Mouse (Mus musculus) hindbrain, embryonic 13.5 days (tissue): ENCODE data around the gene Rgs9. TPM values are rescaled to one million over a fixed set of nuclear protein-coding genes. Genes with fewer than 3 reads are reported as not detected.
"Not testable (repeated sequence)": the region's sequence is repeated elsewhere in the genome, so short reads cannot be mapped to it uniquely, and the experiment has no call there.

Source experiments
- ATAC-seq: fragments of 200-750 bp; cut with Nextera tagmentation; 2 replicates; pipeline ENCODE4 v1.8.0; 2017; ENCODE audit warnings: moderate TSS enrichment; ENCODE audit not compliant: low FRiP score
- H3K27ac ChIP-seq: fragments of 300-500 bp; sonication (generic); 2 replicates; pipeline ENCODE4 v1.5.1; 2015; ENCODE audit warnings: inconsistent platforms, mild to moderate bottlenecking, moderate library complexity
- H3K27me3 ChIP-seq: fragments of 300-500 bp; sonication (generic); 2 replicates; pipeline ENCODE4 v1.6.1; 2015; ENCODE audit warnings: mild to moderate bottlenecking, inconsistent platforms
- H3K36me3 ChIP-seq: fragments of 300-500 bp; sonication (generic); 2 replicates; pipeline ENCODE4 v1.6.1; 2015; ENCODE audit warnings: mild to moderate bottlenecking, inconsistent platforms
- H3K4me1 ChIP-seq: fragments of 300-500 bp; sonication (generic); replicated peaks from 2 replicates; pipeline ENCODE4 v1.6.1; 2015; ENCODE audit warnings: inconsistent platforms
- H3K4me2 ChIP-seq: fragments of 300-500 bp; sonication (generic); 2 replicates; pipeline ENCODE4 v1.6.1; 2015; ENCODE audit warnings: inconsistent platforms, mild to moderate bottlenecking, moderate library complexity
- H3K4me3 ChIP-seq: fragments of 300-500 bp; sonication (generic); 2 replicates; pipeline ENCODE4 v1.5.1; 2015; ENCODE audit warnings: mild to moderate bottlenecking, inconsistent platforms
- H3K9ac ChIP-seq: fragments of 300-500 bp; sonication (generic); 2 replicates; pipeline ENCODE4 v1.6.1; 2015; ENCODE audit warnings: mild to moderate bottlenecking, inconsistent platforms
- H3K9me3 ChIP-seq: fragments of 300-500 bp; sonication (generic); 2 replicates; pipeline ENCODE4 v1.6.1; 2016; ENCODE audit warnings: inconsistent platforms
- WGBS: fragments of 180-500 bp; shearing (Covaris S2); methylation state at CpG from one replicate; pipeline ENCODE4 v1.1.7; 2015; 5-methylcytosine and 5-hydroxymethylcytosine counted together
- polyA plus RNA-seq: library from polyadenylated mRNA; unstranded; fragments of >200 nt; fragmentation: Nextera tagmentation; extraction: Ambion mirVana; gene quantifications from 2 replicates; pipeline ENCODE4 v1.2.1, GENCODE M21; 2015

Gene Rgs9
- polyA plus RNA-seq, 1 experiment from 2014 or later, result 6.2 TPM

DNA sequence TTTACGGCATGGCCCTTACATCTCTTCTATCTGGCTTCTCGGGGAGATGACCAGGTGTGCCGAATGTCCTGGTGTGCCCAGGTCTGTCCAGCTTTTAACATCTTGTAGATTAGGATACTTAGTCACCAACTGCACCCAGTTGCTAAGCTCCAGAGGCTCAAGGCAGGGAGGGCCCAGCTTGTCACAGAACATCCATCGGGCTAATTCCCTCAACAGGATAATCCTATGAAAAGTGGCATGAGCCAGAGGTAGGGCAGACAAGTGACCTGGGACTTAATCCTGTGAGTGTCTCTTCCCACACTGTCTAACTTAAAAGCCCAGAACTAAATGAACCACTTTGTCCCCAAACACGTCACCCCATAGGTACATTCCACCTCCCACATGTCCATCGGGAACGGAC is 898 bp downstream of the Rgs9 start:
- Histone ChIP-seq H3K4me2 (peak overlapping the region; percentile 80), H3K27me3 (0 out of 2 replicates have a peak, but pooled peaks cover 20% of the 10 kb centered on the region), H3K4me1 (peaks cover 19% of the 10 kb centered on the region), H3K27ac (no peak overlapping the region), H3K4me3 (peak overlapping the region; percentile 48), H3K9me3 (no peaks in the 10 kb centered on the region), H3K36me3 (no peaks in the 10 kb centered on the region), H3K9ac (peak overlapping the region; percentile 74)
- 88% methylated on average over 7 of the region's 7 CpGs for WGBS
- ATAC-seq, result no peak

DNA sequence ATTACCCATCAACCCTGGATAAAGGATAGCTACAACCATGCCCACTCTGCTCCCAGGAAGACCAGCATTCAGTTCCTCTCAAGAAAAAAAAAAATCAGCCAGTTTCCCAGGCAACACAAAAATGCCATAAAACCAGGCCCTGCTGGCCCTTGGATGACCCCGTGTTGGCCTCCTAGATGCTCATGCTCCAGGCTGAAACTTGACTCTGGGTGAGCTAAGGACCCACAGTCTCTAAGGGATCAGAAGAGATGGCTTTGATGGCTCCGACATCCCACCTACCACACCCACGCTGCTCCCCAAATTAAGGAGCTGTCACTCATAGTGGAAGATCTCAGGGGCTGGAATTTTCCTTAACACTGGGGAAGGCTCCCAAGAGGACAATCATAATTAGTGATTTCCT is 5.9 kb downstream of the Rgs9 start:
- Histone ChIP-seq H3K4me1 (peaks cover 11% of the 10 kb centered on the region), H3K4me3 (no peak overlapping the region), H3K27ac (no peak overlapping the region), H3K9ac (no peak overlapping the region), H3K9me3 (no peaks in the 10 kb centered on the region), H3K36me3 (no peaks in the 10 kb centered on the region), H3K4me2 (no peak overlapping the region), H3K27me3 (0 out of 2 replicates have a peak, but pooled peaks cover 11% of the 10 kb centered on the region)
- ATAC-seq, result no peak
- WGBS, result 64% methylated on average over 3 of the region's 3 CpGs

- ATAC-seq, H3K9me3 ChIP-seq, H3K27me3 ChIP-seq, H3K9ac ChIP-seq, H3K4me3 ChIP-seq, H3K4me2 ChIP-seq, H3K4me1 ChIP-seq, H3K36me3 ChIP-seq, H3K27ac ChIP-seq: not testable (repeated sequence)
- 92% methylated on average over 9 of the region's 9 CpGs for WGBS
Observed at GRCm38 (mm10) chr11:109289378-109289777, 8.6 kb downstream of the Rgs9 start.

DNA sequence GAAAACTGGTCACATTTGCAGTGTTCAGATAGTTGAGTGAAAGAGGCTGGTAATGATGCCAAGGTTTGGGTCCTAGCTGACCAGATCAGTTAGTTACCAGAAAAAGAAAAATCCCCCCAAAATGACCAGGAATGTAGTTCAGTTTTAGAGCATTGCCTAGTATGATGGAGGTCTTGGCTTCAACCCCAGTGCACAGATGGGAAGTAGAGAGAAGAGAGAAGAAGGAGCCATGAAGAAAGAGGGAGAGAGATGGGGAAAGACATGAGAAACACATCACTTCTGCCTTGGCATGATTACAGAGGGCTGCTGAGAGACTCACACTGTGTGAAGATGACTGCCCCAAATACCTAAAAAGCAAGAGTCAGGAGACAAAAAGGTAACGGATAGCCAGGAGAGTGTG is 13.1 kb downstream of the Rgs9 start:
- no peak for ATAC-seq
- no peak overlapping the region for H3K4me3 ChIP-seq
- H3K4me2 ChIP-seq, result no peak overlapping the region
- WGBS, result 97% methylated on average over 1 of the region's 1 CpGs
- H3K9me3 ChIP-seq, result peaks cover 5% of the 10 kb centered on the region; the same call in 1 of the 2 replicates
- H3K36me3 ChIP-seq, result no peaks in the 10 kb centered on the region
- H3K27me3 ChIP-seq, result no peaks in the 10 kb centered on the region
- H3K27ac ChIP-seq, result no peak overlapping the region
- H3K4me1 ChIP-seq, result no peaks in the 10 kb centered on the region
- H3K9ac ChIP-seq, result no peak overlapping the region

DNA sequence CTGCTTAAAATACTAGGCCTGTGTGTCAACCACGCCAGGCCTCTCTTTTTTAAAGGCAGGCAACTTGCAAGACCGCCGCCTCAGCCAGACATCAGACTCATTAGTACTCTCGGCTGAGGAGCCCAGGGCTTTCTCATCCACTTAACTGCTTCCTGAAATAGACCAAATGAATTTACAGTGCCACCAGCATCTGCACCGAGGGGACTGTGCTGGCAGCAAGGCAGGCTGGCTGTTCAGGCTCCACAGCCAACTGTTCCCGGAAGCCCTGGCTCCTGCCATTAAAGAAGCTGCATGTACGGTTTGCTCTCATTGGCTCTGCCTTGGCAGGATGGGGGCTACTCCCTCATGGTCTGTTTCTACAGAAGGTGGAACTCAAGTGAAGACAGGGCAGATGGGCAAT is 19.7 kb downstream of the Rgs9 start:
- 68% methylated on average over 7 of the region's 7 CpGs for WGBS
- H3K9ac ChIP-seq, result no peak overlapping the region
- peaks cover 3% of the 10 kb centered on the region; the same call in 1 of the 2 replicates for H3K36me3 ChIP-seq
- no peaks in the 10 kb centered on the region for H3K27me3 ChIP-seq
- H3K4me1 ChIP-seq, result peaks cover 3% of the 10 kb centered on the region
- H3K27ac ChIP-seq, result 0 out of 2 replicates have a peak overlapping the region, but pooled peaks have one; percentile 18
- H3K9me3 ChIP-seq, result peaks cover 5% of the 10 kb centered on the region; the same call in 1 of the 2 replicates
- H3K4me2 ChIP-seq, result no peak overlapping the region
- no peak overlapping the region for H3K4me3 ChIP-seq
- ATAC-seq, result no peak

- Histone ChIP-seq H3K4me1 (peaks cover 20% of the 10 kb centered on the region), H3K4me3 (no peak overlapping the region), H3K9me3 (no peaks in the 10 kb centered on the region), H3K27ac (no peak overlapping the region), H3K9ac (no peak overlapping the region), H3K4me2 (no peak overlapping the region), H3K27me3 (no peaks in the 10 kb centered on the region), H3K36me3 (peaks cover 3% of the 10 kb centered on the region)
- no peak for ATAC-seq
- 90% methylated on average over 9 of the region's 9 CpGs for WGBS
Observed at GRCm38 (mm10) chr11:109271399-109271798, 26.5 kb downstream of the Rgs9 start.

DNA sequence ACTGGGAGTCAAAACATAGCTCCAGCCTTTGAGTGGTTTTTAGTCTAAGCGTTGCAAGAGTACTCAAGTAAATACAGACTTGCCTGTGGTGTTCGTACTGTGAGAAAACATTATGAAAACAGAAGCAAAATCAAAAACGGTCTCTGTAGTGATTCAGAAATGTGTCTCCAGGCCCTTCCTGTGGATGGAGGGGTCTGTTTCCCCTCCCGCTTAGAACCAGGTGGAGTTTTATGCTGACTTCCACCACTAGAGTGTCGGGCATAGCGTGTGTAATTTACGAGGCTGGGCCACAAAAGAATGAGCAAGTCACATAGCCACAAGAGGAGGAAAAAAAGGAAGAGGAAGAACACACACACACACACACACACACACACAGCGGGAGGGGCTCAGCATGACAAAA is 27.6 kb downstream of the Rgs9 start:
- Histone ChIP-seq H3K27me3 (no peaks in the 10 kb centered on the region), H3K9ac (no peak overlapping the region), H3K36me3 (peaks cover 3% of the 10 kb centered on the region), H3K9me3 (no peaks in the 10 kb centered on the region), H3K4me2 (no peak overlapping the region), H3K4me1 (peaks cover 20% of the 10 kb centered on the region), H3K27ac (peak overlapping the region; percentile 69), H3K4me3 (no peak overlapping the region)
- 74% methylated on average over 8 of the region's 8 CpGs for WGBS
- ATAC-seq, result no peak

DNA sequence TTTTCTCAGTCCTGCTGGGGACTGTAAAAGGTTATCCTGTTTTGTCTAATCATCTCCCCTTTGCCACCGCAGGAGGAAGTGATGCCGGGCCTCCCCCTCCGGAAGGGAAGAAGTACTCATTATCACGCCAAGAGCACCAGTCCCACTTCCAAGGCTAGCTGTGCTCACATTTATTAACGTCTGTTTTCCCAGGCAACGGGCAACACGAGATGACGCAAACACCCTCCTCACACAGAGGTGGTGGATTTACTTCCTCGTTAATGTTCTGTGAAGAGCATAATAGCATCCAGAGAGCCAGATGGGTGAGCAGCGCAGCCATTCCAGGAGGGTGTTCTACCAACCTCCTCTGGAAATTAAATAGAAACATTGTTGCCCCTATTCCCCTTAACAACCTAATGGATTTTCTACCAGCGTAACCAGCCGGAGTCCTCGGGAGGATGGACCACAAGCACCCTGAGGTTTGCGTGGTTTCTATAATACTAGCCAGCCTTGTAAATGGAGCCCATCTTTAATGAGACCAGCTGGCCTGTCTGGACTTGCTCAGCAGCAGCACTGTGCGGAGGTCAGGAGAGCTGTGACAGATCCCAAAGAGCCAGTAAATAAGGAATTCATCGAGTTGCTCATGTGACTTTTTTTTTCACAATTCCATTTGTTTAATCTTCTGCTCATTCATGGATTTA is 28.1 kb downstream of the Rgs9 start:
- Histone ChIP-seq H3K4me2 (no peak overlapping the region), H3K27ac (peak overlapping the region; percentile 69)
- 55% methylated on average over 16 of the region's 16 CpGs for WGBS

DNA sequence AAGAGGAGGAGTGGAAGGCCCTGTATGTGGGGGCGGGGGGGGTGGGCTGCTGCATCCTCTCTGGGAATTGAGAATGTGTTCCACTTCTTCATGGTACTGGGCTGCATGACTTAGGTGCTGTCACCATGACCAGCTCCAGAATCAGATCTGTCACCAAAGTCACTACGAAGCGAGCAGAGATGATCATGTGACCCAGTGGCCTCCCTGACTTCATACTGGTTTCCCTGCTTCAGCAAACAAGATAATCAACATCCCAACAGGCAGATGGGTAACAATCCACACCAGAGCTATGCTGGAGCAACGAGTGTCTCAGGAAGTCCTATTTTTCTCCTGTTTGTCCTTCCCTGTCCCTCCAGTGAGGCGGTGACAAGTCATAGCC is 28.7 kb downstream of the Rgs9 start:
- WGBS, result 65% methylated on average over 5 of the region's 5 CpGs
- H3K4me2 ChIP-seq, result no peak overlapping the region
- H3K27ac ChIP-seq, result peak overlapping the region; percentile 69

More for the DNA sequence above, 28.1 kb downstream of the Rgs9 start:
- H3K4me3 ChIP-seq, result no peak overlapping the region
- H3K9me3 ChIP-seq, result no peaks in the 10 kb centered on the region
- peaks cover 3% of the 10 kb centered on the region for H3K36me3 ChIP-seq
- peak; percentile 39; the same call in 1 of the 2 replicates for ATAC-seq
- H3K4me1 ChIP-seq, result peaks cover 20% of the 10 kb centered on the region
- no peak overlapping the region for H3K9ac ChIP-seq
- H3K27me3 ChIP-seq, result no peaks in the 10 kb centered on the region

DNA sequence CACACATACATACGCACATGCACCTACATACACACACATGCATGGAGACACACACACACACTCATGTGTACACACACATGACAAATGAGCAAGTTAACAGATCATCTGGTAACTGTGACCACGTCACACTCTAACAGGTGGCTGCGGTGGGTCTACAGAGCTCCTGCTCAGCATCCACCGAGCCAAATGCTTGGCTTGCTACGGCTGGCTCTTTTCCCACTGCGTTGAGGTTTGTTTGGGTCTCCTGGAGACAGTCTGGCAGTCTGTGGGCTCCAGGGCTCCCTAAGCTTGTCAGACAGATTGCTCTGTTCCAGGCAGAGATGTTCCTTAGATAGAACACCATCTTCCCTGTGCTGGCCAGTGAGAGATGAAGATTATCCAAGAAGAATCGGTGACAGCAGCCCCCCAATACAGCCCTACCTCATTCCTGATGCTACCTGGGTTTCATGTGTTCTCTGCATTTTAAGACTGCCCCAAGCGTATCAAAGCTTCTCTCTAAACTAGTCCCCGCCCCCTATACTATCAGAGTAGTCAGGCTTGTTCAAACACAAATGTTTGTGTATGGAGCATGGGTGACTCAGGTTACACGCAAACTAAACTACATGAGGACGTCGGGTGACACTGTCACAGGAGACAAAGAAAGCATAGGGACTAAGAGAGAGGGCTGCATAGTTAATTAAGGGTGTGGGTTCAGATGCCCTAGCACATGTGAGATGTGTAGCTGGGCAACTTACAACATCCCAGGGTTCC is 31.6 kb downstream of the Rgs9 start:
- ATAC-seq, result no peak
- H3K9me3 ChIP-seq, result no peaks in the 10 kb centered on the region
- peaks cover 20% of the 10 kb centered on the region for H3K4me1 ChIP-seq
- no peaks in the 10 kb centered on the region for H3K27me3 ChIP-seq
- H3K4me2 ChIP-seq, result no peak overlapping the region
- H3K9ac ChIP-seq, result no peak overlapping the region
- no peaks in the 10 kb centered on the region; the same call in 1 of the 2 replicates for H3K36me3 ChIP-seq
- 89% methylated on average over 12 of the region's 12 CpGs for WGBS
- no peak overlapping the region for H3K4me3 ChIP-seq
- no peak overlapping the region for H3K27ac ChIP-seq

More for the DNA sequence above, 28.7 kb downstream of the Rgs9 start:
- H3K4me3 ChIP-seq, result no peak overlapping the region
- H3K9me3 ChIP-seq, result no peaks in the 10 kb centered on the region
- H3K4me1 ChIP-seq, result peaks cover 20% of the 10 kb centered on the region
- 0 out of 2 replicates have a peak, but pooled peaks have one; percentile 13 for ATAC-seq
- no peaks in the 10 kb centered on the region for H3K27me3 ChIP-seq
- peaks cover under 1% of the 10 kb centered on the region for H3K36me3 ChIP-seq
- H3K9ac ChIP-seq, result no peak overlapping the region

DNA sequence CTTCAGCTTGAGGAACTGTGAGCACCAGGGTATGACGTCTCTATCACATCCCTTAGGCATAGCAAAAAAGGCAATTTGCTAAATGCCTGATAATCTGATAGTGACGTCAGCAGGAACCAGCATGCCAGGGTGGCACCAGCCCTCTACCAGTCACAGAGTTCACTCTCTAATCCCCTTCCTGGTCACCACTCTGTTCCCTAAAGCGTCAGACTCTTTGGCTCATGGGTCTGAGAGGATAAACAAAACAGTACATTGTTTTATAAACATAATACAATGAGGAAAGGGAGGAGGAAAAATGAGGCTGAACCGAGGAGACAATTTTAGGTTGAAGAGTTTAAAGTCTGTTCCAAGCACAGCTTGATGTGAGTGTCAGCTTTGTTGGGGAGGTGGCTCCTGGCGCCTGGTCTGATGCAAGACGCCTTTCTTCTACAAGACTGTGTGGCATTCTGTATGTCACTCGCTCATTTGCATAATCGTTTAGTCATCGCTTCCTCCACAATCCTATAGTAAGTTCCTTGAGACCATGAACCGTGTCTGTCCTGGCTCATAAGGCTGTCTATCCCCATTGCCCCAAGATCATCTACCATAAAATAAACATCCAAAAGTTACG is 33.7 kb downstream of the Rgs9 start:
- Histone ChIP-seq H3K27me3 (no peaks in the 10 kb centered on the region), H3K4me1 (peaks cover 6% of the 10 kb centered on the region), H3K4me2 (no peak overlapping the region), H3K4me3 (no peak overlapping the region), H3K9ac (no peak overlapping the region), H3K36me3 (peaks cover 10% of the 10 kb centered on the region), H3K9me3 (no peaks in the 10 kb centered on the region), H3K27ac (no peak overlapping the region)
- no peak for ATAC-seq
- WGBS, result 62% methylated on average over 11 of the region's 11 CpGs

DNA sequence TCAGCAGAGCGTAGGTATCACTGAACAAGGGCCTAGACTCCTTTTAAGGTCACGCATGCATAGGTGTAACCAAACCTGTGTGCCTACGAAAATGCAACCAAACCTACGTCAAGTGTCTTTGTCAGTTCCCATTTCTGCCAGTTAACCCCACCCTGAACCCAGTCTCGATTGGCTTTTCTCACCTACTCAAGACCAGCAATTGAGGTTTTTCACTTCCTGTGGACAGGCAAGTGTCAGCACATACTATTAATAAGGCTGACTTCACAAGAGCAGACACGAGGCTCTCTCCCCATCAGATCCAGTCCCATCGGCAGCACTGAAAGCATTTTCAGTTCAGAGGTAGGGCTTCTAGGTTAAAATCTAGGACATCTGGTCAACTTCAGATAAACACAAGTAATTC is 37.4 kb downstream of the Rgs9 start:
- Histone ChIP-seq H3K9me3 (no peaks in the 10 kb centered on the region), H3K4me3 (no peak overlapping the region), H3K4me2 (no peak overlapping the region), H3K4me1 (0 out of 2 replicates have a peak, but pooled peaks cover 4% of the 10 kb centered on the region), H3K27me3 (no peaks in the 10 kb centered on the region), H3K36me3 (peaks cover 16% of the 10 kb centered on the region), H3K27ac (no peak overlapping the region), H3K9ac (no peak overlapping the region)
- WGBS, result 92% methylated on average over 7 of the region's 7 CpGs
- no peak for ATAC-seq
